Mouse (Mus musculus): ENCODE data around the gene Gm19402. TPM values are rescaled to one million over a fixed set of nuclear protein-coding genes. Genes with fewer than 3 reads are reported as not detected.

The Gm19402 gene
- total and polyA plus RNA-seq, 3 experiments: not detected

DNA sequence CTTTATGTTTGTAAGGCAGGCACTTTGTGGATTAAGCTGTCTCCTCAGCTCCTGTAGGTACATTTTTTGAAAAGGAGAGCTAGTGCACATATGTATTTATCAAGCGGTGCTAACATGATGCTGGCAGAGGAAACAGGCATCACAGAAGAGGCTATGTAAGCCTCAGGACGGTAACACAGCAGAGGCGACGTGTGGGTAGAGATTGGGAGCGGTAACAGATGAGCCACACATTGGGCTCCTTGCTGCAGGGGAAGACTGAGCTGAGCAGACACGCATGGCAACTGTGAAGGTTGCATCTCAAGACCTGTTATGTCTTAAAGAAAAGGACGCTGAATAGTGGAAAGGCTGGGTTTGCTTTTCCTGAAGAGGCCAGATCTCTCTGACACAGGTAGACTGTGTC is 7.6 kb downstream of the Gm19402 start:
- Histone ChIP-seq H3K9me3 (replicated peaks; ENCODE audit: insufficient read depth, low read length) (no peaks in the 10 kb centered on the region), H3K27ac (ENCODE audit: control insufficient read depth, low read depth, low read length) (no peak overlapping the region), H3K9ac (ENCODE audit: control insufficient read depth, low read depth, low read length, poor library complexity, severe bottlenecking) (no peak overlapping the region), H3K27me3 (ENCODE audit: control insufficient read depth in 1 of 2, insufficient read depth in 2 of 2, low read length in 2 of 2) (peaks cover 11 to 17% of the 10 kb centered on the region in 2 experiments), H3K36me3 (ENCODE audit: control insufficient read depth in 1 of 2, insufficient read depth in 2 of 2, low read length in 2 of 2) (no peaks in the 10 kb centered on the region), H3K79me2 (ENCODE audit: control insufficient read depth, insufficient read depth, low read length, poor library complexity) (no peaks in the 10 kb centered on the region), H3K4me3 (ENCODE audit: control insufficient read depth in 1 of 2, insufficient read depth in 1 of 2, low read depth in 2 of 2, low read length in 2 of 2) (no peak overlapping the region), H3K4me1 (ENCODE audit: control insufficient read depth in 1 of 2, insufficient read depth in 2 of 2, low read length in 2 of 2) (no peaks in the 10 kb centered on the region)
- no peak for DNase-seq (ENCODE audit: low read depth, low spot score)
- no peak for TF ChIP-seq ZMIZ1 (IDR thresholded peaks at IDR 0.05; ENCODE audit: low read depth, low read length)

GRCm38 (mm10) chr10:77677562-77677961 is 13.0 kb downstream of the Gm19402 start:
- no peak overlapping the region for H3K4me3 ChIP-seq (ENCODE audit: control insufficient read depth in 1 of 2, insufficient read depth in 1 of 2, low read depth in 2 of 2, low read length in 2 of 2)
- H3K79me2 ChIP-seq (ENCODE audit: control insufficient read depth, insufficient read depth, low read length, poor library complexity): no peaks in the 10 kb centered on the region
- no peak overlapping the region for H3K27ac ChIP-seq (ENCODE audit: control insufficient read depth, low read depth, low read length)
- no peak for DNase-seq (ENCODE audit: low read depth, low spot score)
- no peaks in the 10 kb centered on the region for H3K9me3 ChIP-seq (replicated peaks; ENCODE audit: insufficient read depth, low read length)
- H3K4me1 ChIP-seq (ENCODE audit: control insufficient read depth in 1 of 2, insufficient read depth in 2 of 2, low read length in 2 of 2): no peaks in the 10 kb centered on the region
- no peaks in the 10 kb centered on the region for H3K36me3 ChIP-seq (ENCODE audit: control insufficient read depth in 1 of 2, insufficient read depth in 2 of 2, low read length in 2 of 2)
- H3K9ac ChIP-seq (ENCODE audit: control insufficient read depth, low read depth, low read length, poor library complexity, severe bottlenecking): no peak overlapping the region
- TF ChIP-seq SMC3 (IDR thresholded peaks at IDR 0.05; ENCODE audit: low read depth, low read length): no peak
- no peak for TF ChIP-seq HCFC1 (IDR thresholded peaks at IDR 0.05; ENCODE audit: low read depth, low read length)
- TF ChIP-seq MYB (IDR thresholded peaks at IDR 0.05; ENCODE audit: low read depth, low read length): no peak
- TF ChIP-seq ZNF384 (IDR thresholded peaks at IDR 0.05; ENCODE audit: low read depth, low read length): no peak
- no peak for TF ChIP-seq ELF1 (IDR thresholded peaks at IDR 0.05; ENCODE audit: low read depth, low read length)
- TF ChIP-seq ZMIZ1 (IDR thresholded peaks at IDR 0.05; ENCODE audit: low read depth, low read length): no peak
- no peak for TF ChIP-seq ZC3H11A (IDR thresholded peaks at IDR 0.05; ENCODE audit: low read depth, low read length)
- TF ChIP-seq CTCF (IDR thresholded peaks at IDR 0.05 in 2 of 3, conservative IDR thresholded peaks at IDR 0.05 in 1 of 3; ENCODE audit: control insufficient read depth in 1 of 3, insufficient read depth in 1 of 3, low read depth in 2 of 3, low read length in 3 of 3, poor library complexity in 1 of 3, severe bottlenecking in 1 of 3): no peak
- TF ChIP-seq NRF1 (IDR thresholded peaks at IDR 0.05; ENCODE audit: insufficient read depth, low read depth, low read length, poor library complexity, severe bottlenecking): no peak
- TF ChIP-seq USF2 (IDR thresholded peaks at IDR 0.05; ENCODE audit: borderline replicate concordance in 1 of 2, insufficient read depth in 1 of 2, low read depth in 1 of 2, low read length in 2 of 2): no peak
- TF ChIP-seq SIN3A (IDR thresholded peaks at IDR 0.05; ENCODE audit: low read length): no peak
- no peak for TF ChIP-seq ETS1 (IDR thresholded peaks at IDR 0.05; ENCODE audit: low read depth, low read length)
- no peak for TF ChIP-seq E2F4 (IDR thresholded peaks at IDR 0.05; ENCODE audit: borderline replicate concordance, low read depth, low read length)
- no peak for TF ChIP-seq EP300 (IDR thresholded peaks at IDR 0.05; ENCODE audit: low read depth in 1 of 2, low read length in 2 of 2)
- TF ChIP-seq UBTF (IDR thresholded peaks at IDR 0.05; ENCODE audit: borderline replicate concordance, insufficient read depth, low read depth, low read length): no peak
- TF ChIP-seq MAZ (IDR thresholded peaks at IDR 0.05; ENCODE audit: low read depth, low read length): no peak
- TF ChIP-seq CHD1 (IDR thresholded peaks at IDR 0.05; ENCODE audit: low read depth, low read length): no peak
- H3K27me3 ChIP-seq (ENCODE audit: control insufficient read depth in 1 of 2, insufficient read depth in 2 of 2, low read length in 2 of 2): peaks cover 4 to 7% of the 10 kb centered on the region in 2 experiments; a peak in 3 of 4 replicates

All from MEL (cell line).